Mouse (Mus musculus) lung, postnatal 14 days (tissue): ENCODE measurements around the gene Npnt.

Experiments used
- DNase-seq: peaks from one replicate; pipeline ENCODE4 v3.0.0; 2021

Gene Npnt

DNA sequence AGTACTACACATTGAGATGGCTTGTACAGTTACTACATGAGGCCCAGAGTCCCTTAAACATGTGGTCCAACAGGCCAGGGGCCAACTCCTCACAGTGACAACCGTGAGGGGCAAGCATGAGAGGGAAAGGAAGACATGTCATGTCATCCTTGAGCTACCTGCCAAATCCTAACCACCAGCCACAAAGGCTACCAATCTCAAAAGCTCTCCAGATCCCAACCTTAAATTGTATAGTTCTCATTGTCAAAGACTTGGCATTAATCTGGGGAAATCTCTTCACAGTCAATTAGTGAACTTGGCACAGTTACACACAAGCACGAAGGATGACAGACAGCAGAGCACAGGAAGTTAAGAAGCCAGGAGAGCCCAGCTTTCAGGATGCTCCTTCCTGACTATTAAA, 15.4 kb downstream of the Npnt start:
- DNase-seq, result no peak

DNA sequence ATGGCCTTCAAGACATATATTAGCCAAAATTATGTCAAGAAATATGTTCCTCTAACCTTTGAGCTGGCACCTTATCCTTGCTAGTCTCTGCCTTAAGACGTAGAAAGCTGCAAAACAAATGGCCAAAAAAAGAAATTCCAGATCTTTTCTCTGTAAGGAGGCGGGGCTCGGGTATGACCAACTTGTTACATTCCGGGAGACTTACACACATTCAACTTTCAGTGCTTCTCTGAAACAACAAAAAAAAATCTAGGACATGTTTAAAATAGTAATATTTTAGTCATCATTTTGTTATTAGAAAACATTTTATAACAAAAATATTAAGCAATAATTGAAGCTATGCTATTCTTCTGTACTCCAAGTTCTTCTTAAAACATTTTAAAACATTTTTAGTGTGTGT, 18.6 kb downstream of the Npnt start:
- no peak for DNase-seq

- no peak for DNase-seq
Measured at GRCm38 (mm10) chr3:132929866-132930265, 20.2 kb downstream of the Npnt start.

GRCm38 (mm10) chr3:132928186-132928585, 21.9 kb downstream of the Npnt start:
- DNase-seq, result no peak

DNA sequence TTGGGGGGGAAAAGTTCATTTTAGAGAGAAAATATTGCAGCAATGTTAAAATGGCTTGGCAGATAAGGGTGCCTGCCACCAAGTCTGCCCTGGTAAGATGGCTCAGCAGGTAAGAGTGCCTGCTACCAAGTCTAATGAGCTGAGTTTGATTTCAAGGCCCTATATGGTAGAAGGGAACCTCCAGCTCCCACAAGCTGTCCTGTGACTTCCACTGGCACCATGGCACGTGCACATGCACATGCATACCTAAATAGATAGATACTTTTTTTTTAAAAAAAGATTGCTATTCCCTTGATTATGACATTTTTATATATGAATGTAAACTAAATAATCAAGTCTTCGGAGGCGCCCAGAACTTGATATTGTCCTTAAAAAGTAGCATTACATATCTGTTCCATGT, 30.3 kb downstream of the Npnt start:
- no peak for DNase-seq

GRCm38 (mm10) chr3:132919240-132919639, 30.9 kb downstream of the Npnt start:
- no peak for DNase-seq

DNA sequence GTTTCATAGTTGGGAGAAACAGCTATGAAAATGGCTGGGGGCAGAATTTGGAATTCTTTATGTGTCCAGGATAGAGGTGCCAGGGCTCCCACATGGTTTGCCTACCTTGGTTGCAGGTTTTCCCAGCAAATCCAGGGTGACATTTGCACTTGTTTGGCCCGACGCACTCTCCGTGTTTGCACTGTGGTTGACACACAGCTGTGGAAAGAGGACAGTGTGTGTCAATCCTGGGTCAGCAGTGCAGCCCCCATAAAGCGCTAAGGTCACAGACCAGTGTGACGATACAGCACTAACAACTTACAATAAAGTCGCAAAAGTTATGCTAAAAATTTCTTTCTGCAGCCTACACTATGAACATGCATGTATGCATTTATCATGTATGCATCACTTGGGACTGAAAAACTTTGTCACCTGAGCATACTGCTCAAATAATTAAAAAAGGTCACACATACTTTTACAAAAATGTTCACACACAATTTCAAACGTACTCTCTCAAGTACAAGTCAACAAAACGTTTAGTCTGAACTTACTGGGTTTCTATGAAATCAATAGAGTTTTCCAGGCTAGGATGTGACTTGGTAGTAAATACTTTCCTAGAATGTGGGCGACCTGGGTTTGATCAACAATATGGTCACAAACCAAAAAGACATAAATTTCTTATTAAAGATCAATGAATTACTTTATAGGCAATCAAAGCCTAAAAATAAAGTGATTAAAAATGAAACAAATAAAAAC, 32.6 kb downstream of the Npnt start:
- no peak for DNase-seq

- DNase-seq, result no peak
Measured at GRCm38 (mm10) chr3:132915661-132916060, 34.4 kb downstream of the Npnt start.

DNA sequence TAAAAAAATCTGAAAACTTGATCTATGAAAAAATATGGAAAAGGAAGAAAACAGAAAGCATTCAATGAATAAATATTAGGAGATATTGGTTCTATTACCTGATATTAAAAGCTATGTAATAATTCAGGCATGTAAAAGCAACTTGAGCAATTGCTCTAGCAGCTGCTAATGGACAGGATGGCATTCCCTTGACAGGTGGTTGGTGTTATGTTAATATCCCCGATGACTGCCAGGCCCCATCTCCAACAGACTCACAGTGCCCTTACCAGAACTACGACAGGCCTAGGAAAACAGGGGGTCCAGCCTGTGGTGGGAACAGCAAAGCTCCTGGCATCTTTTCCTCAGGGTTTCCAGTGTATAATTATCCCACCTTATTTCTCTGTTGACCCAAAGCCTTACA, 37.7 kb downstream of the Npnt start:
- DNase-seq, result no peak

- no peak for DNase-seq
Measured at GRCm38 (mm10) chr3:132911716-132912115, 38.4 kb downstream of the Npnt start.

DNA sequence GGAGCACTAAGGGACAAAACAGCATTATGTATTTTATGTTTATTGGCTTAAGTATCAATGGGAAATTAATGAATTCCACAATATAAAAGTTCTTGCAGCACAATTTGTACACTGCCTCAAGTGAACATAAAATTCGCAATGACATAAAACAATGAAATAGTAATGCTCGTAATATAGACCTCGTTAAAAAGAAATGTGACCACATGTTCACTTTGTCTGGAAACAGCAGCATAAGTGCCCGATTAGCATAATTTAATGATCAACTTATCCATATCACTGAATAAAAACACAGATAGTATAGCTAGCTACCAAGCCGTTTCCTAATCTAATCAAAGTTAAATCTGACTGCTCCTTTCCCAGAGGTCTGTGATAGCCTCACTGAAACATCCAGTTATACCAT, 39.4 kb downstream of the Npnt start:
- no peak for DNase-seq

DNA sequence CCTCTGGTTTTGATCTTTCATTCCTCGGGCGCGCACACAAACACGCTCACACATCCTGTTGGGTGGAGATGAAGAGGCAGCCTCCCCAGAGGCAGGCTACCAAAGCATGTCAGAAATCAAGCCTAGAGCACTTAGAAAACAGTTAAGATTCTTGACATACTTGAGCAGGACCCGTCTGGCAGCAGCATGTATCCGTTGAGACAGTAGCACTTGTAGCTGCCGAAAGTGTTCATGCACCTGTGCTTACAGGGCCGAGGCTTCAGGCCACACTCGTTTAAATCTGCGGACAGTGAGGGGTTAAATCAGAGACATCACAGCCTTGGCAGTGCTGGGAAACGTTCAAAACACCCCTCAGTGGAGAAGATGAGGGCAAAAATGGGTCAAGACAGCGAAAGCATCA, 40.4 kb downstream of the Npnt start:
- DNase-seq, result peak; percentile 14

DNA sequence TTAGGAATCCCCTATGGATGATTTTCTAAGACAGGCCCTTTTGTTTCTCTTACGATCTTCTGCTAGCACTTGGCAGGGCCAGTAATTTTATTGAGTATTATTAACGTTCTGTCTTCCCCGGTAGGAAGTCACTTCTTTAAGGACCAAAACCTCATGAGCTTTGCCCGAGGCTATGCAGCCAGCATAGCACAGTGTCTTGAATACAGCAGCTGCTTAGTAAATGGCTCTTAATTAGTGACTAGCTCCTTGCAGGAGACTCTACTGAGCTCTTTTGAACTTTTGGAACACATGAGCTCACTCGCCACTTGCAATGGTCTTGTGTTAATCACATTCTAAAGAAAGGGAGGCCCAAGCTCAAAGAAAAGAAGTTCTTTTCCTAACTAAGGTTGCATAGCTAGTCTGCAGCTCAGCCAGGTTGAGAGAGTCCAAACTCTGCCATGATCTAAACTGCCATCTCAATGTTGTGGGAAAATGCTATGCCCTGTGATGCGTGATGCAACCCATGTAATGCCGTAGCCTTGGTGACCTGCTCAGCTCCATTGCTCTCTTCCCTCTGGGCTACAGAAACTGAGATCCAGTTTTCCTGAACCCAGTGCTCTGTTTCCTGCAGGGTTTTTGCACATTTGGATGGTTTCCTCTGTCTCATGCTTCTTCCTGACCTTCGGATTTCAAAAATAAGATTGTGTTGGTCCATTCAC, 42.4 kb downstream of the Npnt start:
- no peak for DNase-seq

- DNase-seq, result no peak
Measured at GRCm38 (mm10) chr3:132905224-132905930, 44.7 kb downstream of the Npnt start.

- DNase-seq, result no peak
Measured at GRCm38 (mm10) chr3:132903386-132903785, 46.7 kb downstream of the Npnt start.

DNA sequence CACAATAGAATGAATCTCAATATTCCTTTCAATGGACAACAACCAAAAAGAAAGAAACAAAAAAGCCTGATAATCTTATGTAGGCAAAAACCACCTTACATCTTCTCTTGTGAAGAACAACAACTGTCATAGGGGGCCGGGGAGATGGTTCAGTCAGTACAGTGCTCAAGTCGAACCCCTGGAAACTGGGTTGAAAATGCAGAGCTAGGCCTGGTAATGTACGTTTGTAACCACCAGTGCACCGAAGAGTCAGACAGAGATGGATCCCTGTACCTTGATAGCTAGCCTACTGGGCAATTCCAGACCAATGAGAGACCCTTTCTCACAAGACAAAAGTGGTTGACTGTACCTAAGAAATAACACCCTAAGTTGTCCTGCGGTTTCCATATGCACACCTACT, 47.2 kb downstream of the Npnt start:
- no peak for DNase-seq

- DNase-seq, result peak; percentile 15
Measured at GRCm38 (mm10) chr3:132902206-132902605, 47.9 kb downstream of the Npnt start.

DNA sequence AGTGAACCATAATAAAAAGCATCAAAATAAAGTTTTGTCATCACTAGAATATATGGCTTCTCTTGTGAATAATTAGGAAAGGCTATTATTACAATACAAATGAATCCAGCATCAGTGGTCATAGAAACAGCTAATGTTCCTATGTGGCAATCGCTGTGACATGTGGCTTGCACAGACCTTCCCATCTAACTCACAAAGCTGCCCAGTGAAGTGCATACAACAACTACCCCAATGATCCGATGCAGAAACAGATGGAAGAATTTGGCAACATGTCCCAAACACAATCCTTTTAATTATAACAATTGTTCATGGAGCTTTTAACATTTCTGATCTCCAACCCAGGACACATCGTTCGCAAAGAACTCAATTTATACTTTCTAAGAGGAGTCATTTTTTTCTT, 52.2 kb downstream of the Npnt start:
- no peak for DNase-seq

GRCm38 (mm10) chr3:132897390-132897789, 52.7 kb downstream of the Npnt start:
- no peak for DNase-seq

GRCm38 (mm10) chr3:132894086-132894485, 56.0 kb downstream of the Npnt start:
- no peak for DNase-seq

DNA sequence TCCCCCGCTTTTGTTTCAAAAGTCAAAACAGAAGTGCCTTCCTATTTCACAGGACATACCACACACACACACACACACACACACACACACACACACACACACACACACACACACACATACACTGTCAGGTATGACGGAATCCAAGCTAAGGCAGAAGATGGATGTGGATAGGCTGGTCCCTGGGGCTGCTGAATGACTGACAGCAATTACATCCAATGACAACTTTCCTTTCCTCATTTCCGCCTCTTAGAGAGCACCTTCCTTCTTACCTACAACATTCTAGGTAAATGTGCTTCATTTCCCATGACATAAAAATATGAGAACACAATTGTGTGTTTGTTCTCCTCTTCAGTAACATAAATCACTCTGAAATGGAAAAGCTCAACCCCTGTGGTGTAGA, 56.4 kb downstream of the Npnt start:
- no peak for DNase-seq

- no peak for DNase-seq
Measured at GRCm38 (mm10) chr3:132893044-132893443, 57.0 kb downstream of the Npnt start.

DNA sequence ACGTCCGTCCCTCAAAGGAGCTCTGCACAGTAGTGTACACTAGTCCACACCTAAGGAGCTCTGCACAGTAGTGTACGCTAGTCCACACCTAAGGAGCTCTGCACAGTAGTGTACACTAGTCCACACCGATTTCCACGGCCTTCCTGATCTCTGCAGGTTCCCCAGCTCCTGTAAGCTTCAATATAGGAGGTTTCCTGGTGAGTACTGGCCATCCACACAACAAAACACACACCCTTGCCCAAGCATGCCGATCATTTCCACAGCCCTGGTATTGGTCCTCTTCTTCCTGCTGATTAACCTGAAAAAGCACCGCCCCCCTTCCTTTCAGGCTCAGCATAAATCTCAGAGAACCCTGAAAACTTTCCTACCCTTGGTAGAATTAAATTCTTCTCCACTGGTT, 57.6 kb downstream of the Npnt start:
- no peak for DNase-seq
